Mouse (Mus musculus): ENCODE results near the gene Gfra1. TPM values are rescaled to one million over a fixed set of nuclear protein-coding genes. Genes with fewer than 3 reads are reported as not detected.
A peak's percentile ranks its signal among the peaks of the same experiment; 100 is the strongest.

Gfra1 gene
- total and polyA plus RNA-seq, 2 experiments from 2014 or later = 23.5 to 48.9 TPM

- DNase-seq (no peak), ATAC-seq (no peak)
- H3K9ac ChIP-seq = no peak overlapping the region
- WGBS = 58% methylated on average over 5 of the region's 5 CpGs
- no peaks in the 10 kb centered on the region for H3K9me3 ChIP-seq (ENCODE audit: low read length)
- no peaks in the 10 kb centered on the region for H3K4me1 ChIP-seq (ENCODE audit: insufficient read depth)
- H3K4me3 ChIP-seq (ENCODE audit: low read depth, low read length) = no peak overlapping the region
- H3K27me3 ChIP-seq (ENCODE audit: insufficient read depth, low read length) = no peaks in the 10 kb centered on the region
- H3K36me3 ChIP-seq (ENCODE audit: insufficient read depth) = no peaks in the 10 kb centered on the region
- no peak overlapping the region for H3K27ac ChIP-seq (ENCODE audit: low read depth, low read length)
- H3K4me2 ChIP-seq (ENCODE audit: low read depth) = no peak overlapping the region
- TF ChIP-seq CTCF (IDR thresholded peaks at IDR 0.05; ENCODE audit: low read depth) = no peak
Measured at GRCm38 (mm10) chr19:58314631-58315030, 141.1 kb downstream of the Gfra1 start.

DNA sequence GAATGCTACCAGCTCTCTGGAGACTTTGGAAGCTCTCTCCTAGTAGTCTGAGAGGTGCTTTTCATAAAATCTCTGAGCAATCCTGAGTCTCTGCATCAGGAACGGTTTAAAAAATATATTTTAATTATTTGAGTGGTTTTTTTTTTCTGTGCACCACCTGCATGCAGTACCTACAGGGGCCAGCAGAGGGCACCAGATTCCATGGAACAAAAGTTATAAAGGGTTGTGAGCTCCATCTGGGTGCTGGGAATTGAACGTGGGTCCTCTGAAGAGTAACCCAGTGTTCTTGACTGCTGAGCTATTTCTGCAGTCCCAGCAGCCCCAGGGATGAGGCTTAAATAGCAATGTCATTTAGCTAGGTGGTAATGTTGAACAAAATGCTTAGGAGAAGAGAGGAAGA, 141.9 kb downstream of the Gfra1 start:
- Histone ChIP-seq H3K9me3 (ENCODE audit: low read length) (no peaks in the 10 kb centered on the region), H3K4me1 (ENCODE audit: insufficient read depth) (no peaks in the 10 kb centered on the region), H3K27ac (ENCODE audit: low read depth, low read length) (no peak overlapping the region), H3K4me2 (ENCODE audit: low read depth) (no peak overlapping the region), H3K9ac (no peak overlapping the region), H3K27me3 (ENCODE audit: insufficient read depth, low read length) (no peaks in the 10 kb centered on the region), H3K4me3 (ENCODE audit: low read depth, low read length) (no peak overlapping the region), H3K36me3 (ENCODE audit: insufficient read depth) (no peaks in the 10 kb centered on the region)
- no peak for ATAC-seq
- peak; percentile 41 for TF ChIP-seq CTCF (IDR thresholded peaks at IDR 0.05; ENCODE audit: low read depth)
- WGBS = 88% methylated on average over 2 of the region's 2 CpGs
- no peak for DNase-seq

DNA sequence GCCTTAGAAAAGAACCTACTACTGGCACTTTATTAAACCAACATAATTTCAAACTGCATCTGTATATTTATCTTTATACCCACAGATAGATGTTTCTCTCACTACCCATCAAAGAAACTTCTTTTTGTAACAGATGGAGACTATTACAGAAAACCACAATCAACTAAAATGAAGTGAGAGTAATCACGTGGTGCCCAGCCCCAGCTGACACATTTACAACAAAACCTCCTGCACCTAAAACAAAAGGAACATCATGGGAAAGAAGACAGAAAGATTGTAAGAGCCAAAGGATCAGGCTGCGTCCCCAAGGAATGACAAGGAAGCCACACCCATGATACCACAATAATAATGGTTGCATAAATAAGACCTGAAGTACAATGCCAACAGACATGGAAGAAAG, 143.2 kb downstream of the Gfra1 start:
- Histone ChIP-seq H3K4me1 (ENCODE audit: insufficient read depth) (no peaks in the 10 kb centered on the region), H3K4me2 (ENCODE audit: low read depth) (no peak overlapping the region), H3K9ac (no peak overlapping the region), H3K4me3 (ENCODE audit: low read depth, low read length) (no peak overlapping the region), H3K27ac (ENCODE audit: low read depth, low read length) (no peak overlapping the region), H3K9me3 (ENCODE audit: low read length) (no peaks in the 10 kb centered on the region), H3K36me3 (ENCODE audit: insufficient read depth) (no peaks in the 10 kb centered on the region), H3K27me3 (ENCODE audit: insufficient read depth, low read length) (no peaks in the 10 kb centered on the region)
- 74% methylated on average over 2 of the region's 2 CpGs for WGBS
- no peak for TF ChIP-seq CTCF (IDR thresholded peaks at IDR 0.05; ENCODE audit: low read depth)
- DNase-seq (no peak), ATAC-seq (no peak)

- Histone ChIP-seq H3K4me3 (ENCODE audit: low read depth, low read length) (no peak overlapping the region), H3K4me1 (ENCODE audit: insufficient read depth) (no peaks in the 10 kb centered on the region), H3K27ac (ENCODE audit: low read depth, low read length) (no peak overlapping the region), H3K9me3 (ENCODE audit: low read length) (no peaks in the 10 kb centered on the region), H3K4me2 (ENCODE audit: low read depth) (no peak overlapping the region), H3K9ac (no peak overlapping the region), H3K36me3 (ENCODE audit: insufficient read depth) (no peaks in the 10 kb centered on the region), H3K27me3 (ENCODE audit: insufficient read depth, low read length) (no peaks in the 10 kb centered on the region)
- DNase-seq (peak; percentile 49), ATAC-seq (no peak)
- 48% methylated on average over 12 of the region's 12 CpGs for WGBS
- no peak for TF ChIP-seq CTCF (IDR thresholded peaks at IDR 0.05; ENCODE audit: low read depth)
Measured at GRCm38 (mm10) chr19:58310334-58311315, 145.1 kb downstream of the Gfra1 start.

DNA sequence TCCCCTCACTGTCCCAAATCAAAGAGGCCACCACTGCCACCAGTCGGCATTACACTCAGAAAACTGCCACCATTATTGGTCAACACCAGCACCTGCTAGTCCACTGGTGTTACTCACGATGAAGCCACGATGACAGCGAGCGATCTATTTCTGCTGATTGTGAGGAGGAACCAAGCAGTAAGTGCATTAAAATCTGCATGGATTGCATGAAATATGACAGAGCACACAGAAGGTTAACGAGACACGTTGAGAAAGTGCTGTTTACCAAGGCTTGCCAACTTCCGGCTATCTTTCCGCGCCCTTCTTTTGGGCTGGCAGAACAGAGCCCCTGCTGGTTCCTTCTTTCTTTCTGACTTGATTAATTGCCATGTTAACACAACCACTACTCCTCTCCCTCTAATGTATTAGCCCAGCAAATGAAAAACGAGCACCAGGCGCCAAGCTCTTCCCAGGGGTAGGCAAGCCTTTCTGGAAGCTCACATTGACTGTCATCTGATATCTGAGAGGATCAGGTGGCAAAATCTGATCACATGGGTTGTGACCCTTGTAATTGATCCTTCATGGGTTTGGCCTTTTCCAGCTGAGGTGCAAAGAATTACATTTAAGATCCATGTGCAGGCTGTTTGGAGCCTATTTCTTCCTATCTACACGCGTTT, 146.0 kb downstream of the Gfra1 start:
- DNase-seq = no peak
- no peak for TF ChIP-seq CTCF (IDR thresholded peaks at IDR 0.05; ENCODE audit: low read depth)
- WGBS = 55% methylated on average over 14 of the region's 14 CpGs
- ATAC-seq = no peak
- no peak overlapping the region for H3K4me3 ChIP-seq (ENCODE audit: low read depth, low read length)
- H3K9ac ChIP-seq = no peak overlapping the region
- H3K4me2 ChIP-seq (ENCODE audit: low read depth) = no peak overlapping the region
- H3K27ac ChIP-seq (ENCODE audit: low read depth, low read length) = no peak overlapping the region
- no peaks in the 10 kb centered on the region for H3K36me3 ChIP-seq (ENCODE audit: insufficient read depth)
- H3K4me1 ChIP-seq (ENCODE audit: insufficient read depth) = no peaks in the 10 kb centered on the region
- no peaks in the 10 kb centered on the region for H3K9me3 ChIP-seq (ENCODE audit: low read length)
- no peaks in the 10 kb centered on the region for H3K27me3 ChIP-seq (ENCODE audit: insufficient read depth, low read length)

DNA sequence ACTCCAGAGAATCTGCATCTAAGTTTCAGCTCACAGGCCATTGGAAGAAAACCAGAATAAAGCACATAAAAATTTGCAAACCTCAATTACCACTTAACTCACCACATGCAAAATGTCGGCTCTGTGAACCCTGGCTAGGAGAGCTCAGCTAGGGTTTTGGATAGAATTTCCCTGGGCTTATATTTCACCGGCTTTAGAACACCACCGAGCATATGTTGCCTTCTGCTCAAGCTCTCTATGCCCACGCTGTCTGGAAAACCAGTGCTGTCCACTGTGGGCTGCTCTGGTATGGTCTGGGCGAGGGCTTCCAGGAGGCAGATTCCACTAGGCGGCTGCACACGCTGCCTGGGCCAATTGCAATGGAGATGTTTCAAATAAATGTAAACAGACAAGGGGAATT, 154.6 kb downstream of the Gfra1 start:
- ATAC-seq (no peak), DNase-seq (no peak)
- no peak overlapping the region for H3K4me2 ChIP-seq (ENCODE audit: low read depth)
- no peaks in the 10 kb centered on the region for H3K4me1 ChIP-seq (ENCODE audit: insufficient read depth)
- no peaks in the 10 kb centered on the region for H3K9me3 ChIP-seq (ENCODE audit: low read length)
- no peaks in the 10 kb centered on the region for H3K27me3 ChIP-seq (ENCODE audit: insufficient read depth, low read length)
- no peaks in the 10 kb centered on the region for H3K36me3 ChIP-seq (ENCODE audit: insufficient read depth)
- no peak overlapping the region for H3K4me3 ChIP-seq (ENCODE audit: low read depth, low read length)
- H3K27ac ChIP-seq (ENCODE audit: low read depth, low read length) = no peak overlapping the region
- TF ChIP-seq CTCF (IDR thresholded peaks at IDR 0.05; ENCODE audit: low read depth) = no peak
- 71% methylated on average over 7 of the region's 7 CpGs for WGBS
- no peak overlapping the region for H3K9ac ChIP-seq

DNA sequence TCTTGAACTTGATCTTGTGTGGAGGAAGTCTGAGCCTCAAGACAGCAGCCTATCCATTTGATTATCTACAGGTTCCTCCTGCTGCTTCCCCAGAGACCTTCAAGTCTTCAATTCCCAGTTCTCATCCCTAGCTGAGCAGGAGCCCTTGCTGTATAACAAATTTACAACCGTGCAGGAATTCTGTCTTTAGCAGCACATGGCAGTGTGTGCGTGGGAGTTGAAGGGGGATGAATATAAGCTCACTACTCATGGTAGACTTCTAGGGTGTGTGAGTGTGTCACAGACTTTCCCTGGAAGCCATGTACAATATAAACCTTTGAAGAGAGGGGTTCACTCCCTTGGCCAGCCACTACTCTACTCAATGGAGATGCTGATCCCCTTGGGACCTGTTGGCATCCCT, 157.8 kb downstream of the Gfra1 start:
- H3K27ac ChIP-seq (ENCODE audit: low read depth, low read length) = no peak overlapping the region
- no peaks in the 10 kb centered on the region for H3K9me3 ChIP-seq (ENCODE audit: low read length)
- no peaks in the 10 kb centered on the region for H3K27me3 ChIP-seq (ENCODE audit: insufficient read depth, low read length)
- H3K4me2 ChIP-seq (ENCODE audit: low read depth) = no peak overlapping the region
- no peak overlapping the region for H3K4me3 ChIP-seq (ENCODE audit: low read depth, low read length)
- no peaks in the 10 kb centered on the region for H3K36me3 ChIP-seq (ENCODE audit: insufficient read depth)
- DNase-seq (no peak), ATAC-seq (no peak)
- no peaks in the 10 kb centered on the region for H3K4me1 ChIP-seq (ENCODE audit: insufficient read depth)
- 92% methylated on average over 2 of the region's 2 CpGs for WGBS
- TF ChIP-seq CTCF (IDR thresholded peaks at IDR 0.05; ENCODE audit: low read depth) = no peak
- H3K9ac ChIP-seq = no peak overlapping the region
